Mouse (Mus musculus) heart, embryonic 12.5 days (tissue): ENCODE measurements around the gene Aatf. TPM values are rescaled to one million over a fixed set of nuclear protein-coding genes. Genes with fewer than 3 reads are reported as not detected.

Experiments used
- polyA plus RNA-seq: library from polyadenylated mRNA; unstranded; fragments of >200 nt; fragmentation: Nextera tagmentation; extraction: Ambion mirVana; gene quantifications from 2 replicates; pipeline ENCODE4 v1.2.1, GENCODE M21; 2016

Gene Aatf
- polyA plus RNA-seq, 1 experiment from 2014 or later = 28.6 TPM

Other genes with a start within 250 kb of the Aatf start
- 0.05 TPM in 2 replicates for gene Lhx1, start 12.0 kb upstream of the Aatf start, polyA plus RNA-seq